Mouse (Mus musculus) stomach, embryonic 15.5 days (tissue): ENCODE results near the gene Shld2. TPM values are rescaled to one million over a fixed set of nuclear protein-coding genes. Genes with fewer than 3 reads are reported as not detected.
A peak's percentile ranks its signal among the peaks of the same experiment; 100 is the strongest.

Experiments used
- ATAC-seq: fragments of 200-750 bp; cut with Nextera tagmentation; 2 replicates; pipeline ENCODE4 v1.8.0; 2017; ENCODE audit warnings: low read depth, moderate number of reproducible peaks, moderate TSS enrichment; ENCODE audit not compliant: insufficient read depth, low FRiP score
- H3K27ac ChIP-seq: fragments of 300-500 bp; sonication (generic); 2 replicates; pipeline ENCODE4 v1.5.1; 2015; ENCODE audit warnings: mild to moderate bottlenecking, inconsistent platforms
- H3K27me3 ChIP-seq: fragments of 300-500 bp; sonication (generic); replicated peaks from 2 replicates; pipeline ENCODE4 v1.6.1; 2015; ENCODE audit warnings: inconsistent platforms
- H3K36me3 ChIP-seq: fragments of 300-500 bp; sonication (generic); 2 replicates; pipeline ENCODE4 v1.6.1; 2015; ENCODE audit warnings: inconsistent platforms
- H3K4me1 ChIP-seq: fragments of 300-500 bp; sonication (generic); 2 replicates; pipeline ENCODE4 v1.6.1; 2015; ENCODE audit warnings: inconsistent platforms
- H3K4me2 ChIP-seq: fragments of 300-500 bp; sonication (generic); 2 replicates; pipeline ENCODE4 v1.6.1; 2015; ENCODE audit warnings: mild to moderate bottlenecking, inconsistent platforms
- H3K4me3 ChIP-seq: fragments of 300-500 bp; sonication (generic); replicated peaks from 2 replicates; pipeline ENCODE4 v1.5.1; 2015; ENCODE audit warnings: inconsistent platforms
- H3K9ac ChIP-seq: fragments of 300-500 bp; sonication (generic); 2 replicates; pipeline ENCODE4 v1.6.1; 2015; ENCODE audit warnings: inconsistent platforms
- H3K9me3 ChIP-seq: fragments of 300-500 bp; sonication (generic); 2 replicates; pipeline ENCODE4 v1.6.1; 2016; ENCODE audit warnings: inconsistent platforms
- WGBS: fragments of 180-500 bp; shearing (Covaris S2); methylation state at CpG from one replicate; pipeline ENCODE4 v1.1.7; 2015; 5-methylcytosine and 5-hydroxymethylcytosine counted together
- polyA plus RNA-seq: library from polyadenylated mRNA; unstranded; fragments of >200 nt; fragmentation: Nextera tagmentation; extraction: Ambion mirVana; gene quantifications from 2 replicates; pipeline ENCODE4 v1.2.1, GENCODE M21; 2015

Gene Shld2
- polyA plus RNA-seq, 1 experiment from 2014 or later, result 7.7 TPM

DNA sequence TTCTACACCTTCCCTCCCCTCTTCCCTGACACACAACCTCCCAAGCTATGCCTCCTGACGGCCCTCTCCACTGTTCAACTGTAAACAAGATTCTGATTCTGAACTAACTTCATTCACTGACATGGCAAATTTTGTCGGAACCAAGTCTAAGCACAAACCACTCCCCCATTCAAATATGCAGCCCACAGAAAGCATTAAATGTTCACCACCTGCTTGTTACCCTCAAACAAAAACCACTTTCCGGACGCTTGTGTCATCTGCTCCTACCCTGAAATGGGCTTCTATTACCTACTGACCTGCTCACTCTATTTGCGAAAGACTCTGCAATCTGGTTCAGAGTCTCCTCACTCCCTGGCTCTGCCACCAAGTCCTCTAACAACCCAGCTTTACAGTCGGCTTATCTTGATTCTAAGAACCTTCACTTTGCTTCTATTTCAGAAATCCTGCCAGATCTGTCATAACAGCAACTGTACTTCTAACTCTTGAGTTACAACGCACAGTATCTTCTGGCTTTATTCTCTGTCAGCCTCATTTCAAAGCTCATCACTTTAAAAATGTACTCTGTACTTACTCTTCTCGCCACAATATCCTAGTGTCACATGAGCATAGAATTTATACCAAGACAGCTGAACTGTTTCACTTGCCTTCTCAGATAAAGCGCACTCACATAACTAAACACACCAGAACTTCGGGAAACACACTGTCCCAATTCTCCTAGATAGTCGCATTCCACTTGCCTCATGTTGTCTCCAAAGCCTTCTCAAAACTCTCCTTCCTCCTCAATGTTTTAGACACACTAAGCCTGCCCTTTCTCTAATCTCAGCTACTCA lies 11.2 kb downstream of the Shld2 start:
- H3K9me3 ChIP-seq, result no peaks in the 10 kb centered on the region
- no peaks in the 10 kb centered on the region for H3K36me3 ChIP-seq
- WGBS, result 44% methylated on average over 11 of the region's 11 CpGs
- no peak overlapping the region for H3K9ac ChIP-seq
- H3K27ac ChIP-seq, result no peak overlapping the region
- H3K4me1 ChIP-seq, result 0 out of 2 replicates have a peak, but pooled peaks cover 3% of the 10 kb centered on the region
- H3K4me2 ChIP-seq, result no peak overlapping the region
- H3K4me3 ChIP-seq, result no peak overlapping the region
- no peak for ATAC-seq
- no peaks in the 10 kb centered on the region for H3K27me3 ChIP-seq

DNA sequence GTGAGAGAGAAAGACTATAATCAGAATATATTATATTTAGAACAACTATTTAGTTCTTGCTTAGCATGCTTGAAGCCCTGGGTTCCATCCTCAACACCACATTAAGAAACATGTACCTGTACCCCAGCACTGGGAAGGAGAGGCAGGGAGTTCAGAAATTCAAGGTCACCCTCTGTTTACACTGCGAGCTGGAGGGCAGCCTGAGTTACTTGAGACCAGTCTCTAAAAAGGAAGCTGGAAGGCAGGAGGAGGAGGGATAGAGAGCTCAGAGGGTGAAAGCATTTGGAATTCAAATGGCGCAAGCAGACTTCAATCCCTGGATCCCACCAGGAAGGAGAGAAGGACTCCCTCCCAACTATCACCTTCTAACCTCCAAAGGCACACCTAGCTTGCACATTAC lies 12.7 kb downstream of the Shld2 start:
- Histone ChIP-seq H3K4me2 (no peak overlapping the region), H3K4me1 (0 out of 2 replicates have a peak, but pooled peaks cover 3% of the 10 kb centered on the region), H3K36me3 (no peaks in the 10 kb centered on the region), H3K27me3 (no peaks in the 10 kb centered on the region), H3K4me3 (no peak overlapping the region), H3K27ac (no peak overlapping the region), H3K9me3 (no peaks in the 10 kb centered on the region), H3K9ac (no peak overlapping the region)
- no peak for ATAC-seq
- 51% methylated on average over 2 of the region's 2 CpGs for WGBS

DNA sequence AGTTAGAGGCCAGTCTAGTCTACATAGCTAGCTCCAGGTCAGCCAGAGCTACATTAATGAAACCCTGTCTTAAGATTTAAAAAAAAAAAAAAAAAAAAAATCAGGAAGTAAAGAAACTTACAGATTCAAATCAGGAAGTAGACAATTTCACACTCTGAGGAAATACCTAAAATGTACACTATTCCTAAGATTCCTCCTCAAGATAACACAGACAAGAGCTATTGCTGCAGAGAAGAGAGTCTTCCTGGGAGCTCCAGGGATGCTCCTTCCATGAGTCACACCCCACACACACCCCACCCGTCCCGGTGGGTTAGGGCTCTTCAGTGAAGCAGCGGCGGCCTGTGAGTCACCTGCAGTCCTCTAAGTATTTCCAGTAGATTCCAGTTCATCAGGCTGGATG lies 13.3 kb downstream of the Shld2 start:
- H3K9ac ChIP-seq, result no peak overlapping the region
- no peak overlapping the region for H3K4me3 ChIP-seq
- 42% methylated on average over 4 of the region's 4 CpGs for WGBS
- no peak overlapping the region for H3K27ac ChIP-seq
- H3K9me3 ChIP-seq, result no peaks in the 10 kb centered on the region
- no peak overlapping the region for H3K4me2 ChIP-seq
- ATAC-seq, result no peak
- no peaks in the 10 kb centered on the region for H3K27me3 ChIP-seq
- H3K36me3 ChIP-seq, result no peaks in the 10 kb centered on the region
- H3K4me1 ChIP-seq, result 0 out of 2 replicates have a peak, but pooled peaks cover 3% of the 10 kb centered on the region

DNA sequence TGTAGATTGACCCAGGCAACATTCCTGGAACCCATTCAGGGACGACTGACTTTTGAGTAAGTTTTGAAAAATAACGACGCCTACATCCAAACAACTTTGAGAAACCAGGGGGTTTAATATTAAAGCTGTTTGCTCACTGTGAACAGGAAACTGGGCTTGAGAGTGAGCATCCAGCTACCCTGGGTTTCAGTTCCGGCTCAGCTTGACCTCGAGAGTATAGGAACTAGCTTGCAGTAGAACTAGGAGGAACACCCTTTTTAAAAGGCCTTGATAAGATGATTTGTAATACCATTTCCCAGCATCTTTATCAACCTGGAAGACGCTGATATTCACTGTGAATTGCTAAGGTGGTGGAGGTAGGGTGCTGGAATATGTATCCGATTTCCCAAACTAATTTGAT lies 13.9 kb downstream of the Shld2 start:
- Histone ChIP-seq H3K4me3 (no peak overlapping the region), H3K27me3 (no peaks in the 10 kb centered on the region), H3K9me3 (no peaks in the 10 kb centered on the region), H3K4me1 (0 out of 2 replicates have a peak, but pooled peaks cover 3% of the 10 kb centered on the region), H3K36me3 (no peaks in the 10 kb centered on the region), H3K27ac (no peak overlapping the region), H3K9ac (no peak overlapping the region), H3K4me2 (no peak overlapping the region)
- WGBS, result 77% methylated on average over 7 of the region's 7 CpGs
- ATAC-seq, result no peak

DNA sequence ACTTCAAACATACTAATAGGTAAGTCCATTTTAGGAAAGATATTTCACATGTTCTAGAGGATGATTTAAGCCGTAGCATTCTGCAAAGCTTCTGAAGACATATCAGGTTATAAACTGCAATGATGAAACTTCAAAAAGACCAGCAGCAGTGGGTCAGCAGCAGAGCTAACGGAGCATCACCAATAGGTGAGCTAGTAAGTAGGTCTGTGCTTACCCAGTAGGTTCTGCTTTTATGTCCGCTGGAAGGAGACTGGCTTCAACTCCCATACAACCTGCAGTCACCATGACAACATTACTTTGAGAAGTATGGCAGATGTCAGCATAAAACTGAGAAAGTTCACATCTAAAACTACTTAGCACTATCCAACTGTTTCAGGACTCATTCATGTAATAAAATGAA lies 16.7 kb downstream of the Shld2 start:
- 85% methylated on average over 3 of the region's 3 CpGs for WGBS
- no peaks in the 10 kb centered on the region for H3K27me3 ChIP-seq
- no peak overlapping the region for H3K4me3 ChIP-seq
- H3K9ac ChIP-seq, result no peak overlapping the region
- H3K4me2 ChIP-seq, result no peak overlapping the region
- H3K27ac ChIP-seq, result no peak overlapping the region
- H3K9me3 ChIP-seq, result no peaks in the 10 kb centered on the region
- H3K4me1 ChIP-seq, result no peaks in the 10 kb centered on the region
- H3K36me3 ChIP-seq, result no peaks in the 10 kb centered on the region
- no peak for ATAC-seq

DNA sequence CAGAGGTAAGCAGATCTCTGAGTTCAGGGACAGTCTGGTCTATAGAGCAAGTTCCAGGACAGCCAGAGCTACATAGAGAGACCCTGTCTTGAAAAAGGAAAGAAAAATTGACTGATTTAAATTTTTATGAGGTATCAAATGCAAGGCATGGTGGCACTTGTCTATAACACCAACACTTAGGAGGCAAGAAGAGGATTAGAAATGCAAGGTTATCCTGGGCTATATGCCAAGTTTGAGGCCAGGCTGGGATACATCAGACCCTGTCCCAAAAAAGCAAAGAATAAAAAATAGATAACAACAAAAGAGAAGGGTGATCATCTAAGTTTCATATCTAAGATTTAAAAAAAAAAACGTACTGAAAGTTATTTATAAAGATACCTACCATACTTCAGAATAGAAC lies 20.1 kb downstream of the Shld2 start:
- H3K36me3 ChIP-seq, result no peaks in the 10 kb centered on the region
- no peaks in the 10 kb centered on the region for H3K9me3 ChIP-seq
- WGBS, result 43% methylated on average over 1 of the region's 1 CpGs
- no peak overlapping the region for H3K9ac ChIP-seq
- no peak overlapping the region for H3K27ac ChIP-seq
- no peak overlapping the region for H3K4me2 ChIP-seq
- H3K27me3 ChIP-seq, result no peaks in the 10 kb centered on the region
- no peak overlapping the region for H3K4me3 ChIP-seq
- no peaks in the 10 kb centered on the region for H3K4me1 ChIP-seq
- no peak for ATAC-seq

DNA sequence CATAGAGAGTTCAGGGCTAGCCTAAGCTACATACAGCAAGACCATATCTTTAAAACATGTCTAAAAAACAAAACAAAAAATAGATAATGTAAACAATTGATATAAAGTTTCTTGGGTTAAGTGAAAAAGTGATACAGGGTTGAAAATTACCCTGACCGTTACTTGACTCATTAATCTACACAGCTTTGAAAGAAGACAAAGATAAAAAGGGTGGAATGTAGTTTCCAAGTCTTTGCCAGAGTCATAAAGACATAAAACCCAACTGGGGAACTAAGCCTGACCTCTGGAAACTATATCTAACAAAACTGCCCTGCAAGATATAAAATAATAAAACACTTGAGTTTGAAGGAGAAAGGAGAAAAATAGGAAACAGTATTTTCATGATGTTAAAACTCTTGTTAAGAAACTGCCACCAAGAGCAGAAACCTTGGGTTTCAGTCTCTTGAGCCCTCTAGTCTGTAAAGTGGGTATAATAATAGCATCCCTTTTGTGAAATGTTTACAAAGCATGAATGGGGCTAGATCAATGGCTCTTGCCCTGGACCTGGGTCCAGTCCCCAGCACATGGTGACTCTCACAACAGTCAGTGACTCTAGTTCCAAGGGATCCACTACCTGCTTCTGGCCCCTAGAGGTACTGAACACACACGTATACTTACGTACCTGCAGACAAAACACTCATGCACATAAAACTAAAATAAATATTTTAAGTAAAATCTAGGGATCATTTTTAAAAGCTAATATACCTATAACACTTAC lies 20.9 kb downstream of the Shld2 start:
- Histone ChIP-seq H3K9ac (no peak overlapping the region), H3K9me3 (no peaks in the 10 kb centered on the region), H3K4me3 (no peak overlapping the region), H3K36me3 (no peaks in the 10 kb centered on the region), H3K27ac (no peak overlapping the region), H3K4me2 (no peak overlapping the region), H3K4me1 (no peaks in the 10 kb centered on the region), H3K27me3 (no peaks in the 10 kb centered on the region)
- ATAC-seq, result no peak
- whole genome bisulfite sequencing, result 83% methylated on average over 3 of the region's 3 CpGs

DNA sequence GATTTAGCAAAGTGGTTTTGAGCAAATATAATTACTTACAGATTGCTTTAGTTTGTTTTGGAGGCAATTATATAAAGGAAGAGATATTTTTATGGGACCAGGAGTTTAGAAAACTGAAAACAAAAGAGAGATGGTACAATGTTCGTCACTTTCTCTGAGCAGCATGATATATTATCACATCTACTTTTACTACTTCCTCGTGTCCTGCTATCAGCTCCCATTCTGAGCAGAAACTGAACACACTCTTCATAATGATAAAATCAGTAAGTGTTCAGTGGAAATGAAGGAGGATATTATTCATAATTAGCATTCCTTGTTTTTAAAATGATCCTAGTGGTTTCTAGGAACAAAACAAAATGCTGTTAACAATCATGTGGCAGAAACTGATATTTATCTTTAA lies 21.9 kb downstream of the Shld2 start:
- ATAC-seq, result no peak
- H3K4me1 ChIP-seq, result no peaks in the 10 kb centered on the region
- H3K9ac ChIP-seq, result no peak overlapping the region
- WGBS, result 62% methylated on average over 2 of the region's 2 CpGs
- no peak overlapping the region for H3K4me3 ChIP-seq
- no peaks in the 10 kb centered on the region for H3K27me3 ChIP-seq
- no peaks in the 10 kb centered on the region for H3K9me3 ChIP-seq
- H3K4me2 ChIP-seq, result no peak overlapping the region
- H3K27ac ChIP-seq, result no peak overlapping the region
- H3K36me3 ChIP-seq, result no peaks in the 10 kb centered on the region

DNA sequence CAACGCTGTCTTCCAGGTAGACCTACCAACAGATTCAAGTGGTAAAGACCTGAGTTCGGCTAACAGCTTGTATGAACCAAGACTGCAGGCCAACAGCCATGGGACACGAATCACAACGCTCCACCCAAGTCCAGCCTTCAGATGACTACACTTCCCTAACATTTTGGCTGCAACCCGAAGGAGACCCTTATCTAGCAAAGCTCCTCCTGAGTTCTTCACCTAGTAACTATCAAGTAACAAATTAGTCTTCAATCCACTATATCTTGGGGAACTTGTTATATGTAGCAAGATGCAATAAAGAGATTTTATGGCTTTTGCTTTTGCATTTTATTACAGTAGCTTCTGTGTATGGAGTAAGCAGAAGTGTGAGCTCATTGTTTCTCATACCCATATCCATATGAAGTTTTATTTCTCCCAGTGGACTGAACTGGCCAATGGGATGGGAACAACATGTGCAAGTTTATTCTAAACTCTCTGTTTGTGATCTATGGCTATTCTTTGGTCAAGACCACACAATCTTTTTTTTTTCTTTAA lies 28.5 kb downstream of the Shld2 start:
- WGBS, result 86% methylated on average over 5 of the region's 5 CpGs
- no peak for ATAC-seq
- no peak overlapping the region for H3K4me2 ChIP-seq

DNA sequence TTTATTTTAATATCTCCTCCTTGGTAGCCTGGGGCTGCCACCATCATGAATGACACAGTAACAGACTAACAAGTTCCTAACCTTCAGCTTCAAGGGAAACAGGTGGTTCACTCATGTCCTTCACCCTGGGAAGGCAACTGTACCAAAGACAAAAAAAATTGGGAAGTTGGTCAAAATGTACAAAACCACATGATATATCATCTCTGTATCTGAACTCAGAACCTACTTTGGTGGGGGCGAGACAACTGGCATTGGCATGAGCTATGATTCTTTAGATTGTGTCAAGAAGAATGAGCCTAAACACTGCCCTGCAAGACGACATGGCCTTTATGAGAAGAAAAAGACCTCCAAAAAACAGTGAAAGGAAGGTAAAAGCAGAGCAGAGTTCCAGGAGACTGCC lies 29.5 kb downstream of the Shld2 start:
- H3K9me3 ChIP-seq, result no peaks in the 10 kb centered on the region
- H3K4me2 ChIP-seq, result no peak overlapping the region
- H3K27me3 ChIP-seq, result no peaks in the 10 kb centered on the region
- no peak for ATAC-seq
- no peak overlapping the region for H3K27ac ChIP-seq
- WGBS, result 76% methylated on average over 2 of the region's 2 CpGs
- no peaks in the 10 kb centered on the region for H3K36me3 ChIP-seq
- H3K9ac ChIP-seq, result no peak overlapping the region
- H3K4me3 ChIP-seq, result no peak overlapping the region
- no peaks in the 10 kb centered on the region for H3K4me1 ChIP-seq

More for the DNA sequence above, 28.5 kb downstream of the Shld2 start:
- Histone ChIP-seq H3K27ac (no peak overlapping the region), H3K4me1 (no peaks in the 10 kb centered on the region), H3K27me3 (no peaks in the 10 kb centered on the region), H3K36me3 (no peaks in the 10 kb centered on the region), H3K9me3 (no peaks in the 10 kb centered on the region), H3K9ac (no peak overlapping the region), H3K4me3 (no peak overlapping the region)

DNA sequence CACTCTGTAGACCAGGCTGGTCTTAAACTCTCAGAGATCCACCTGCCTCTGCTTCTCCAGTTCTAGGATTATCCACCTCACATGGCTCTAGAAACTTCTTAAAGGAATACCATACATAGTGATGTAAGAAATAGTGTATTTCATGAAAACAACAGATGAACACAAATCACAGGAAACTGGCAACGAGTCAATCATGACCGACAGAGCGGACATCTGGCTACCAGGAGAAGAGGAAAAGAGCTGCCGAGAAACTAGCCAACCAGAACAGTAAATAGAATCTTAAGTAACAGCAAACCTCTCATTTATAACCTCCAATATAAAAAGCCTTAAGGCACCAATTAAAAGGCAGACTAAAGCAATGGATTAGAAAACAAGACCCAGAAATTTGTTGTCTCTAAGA lies 30.6 kb downstream of the Shld2 start:
- Histone ChIP-seq H3K9me3 (no peaks in the 10 kb centered on the region), H3K4me3 (no peak overlapping the region), H3K36me3 (no peaks in the 10 kb centered on the region), H3K4me1 (no peaks in the 10 kb centered on the region), H3K27me3 (no peaks in the 10 kb centered on the region), H3K27ac (no peak overlapping the region), H3K4me2 (no peak overlapping the region), H3K9ac (no peak overlapping the region)
- WGBS, result 83% methylated on average over 4 of the region's 4 CpGs
- ATAC-seq, result no peak

DNA sequence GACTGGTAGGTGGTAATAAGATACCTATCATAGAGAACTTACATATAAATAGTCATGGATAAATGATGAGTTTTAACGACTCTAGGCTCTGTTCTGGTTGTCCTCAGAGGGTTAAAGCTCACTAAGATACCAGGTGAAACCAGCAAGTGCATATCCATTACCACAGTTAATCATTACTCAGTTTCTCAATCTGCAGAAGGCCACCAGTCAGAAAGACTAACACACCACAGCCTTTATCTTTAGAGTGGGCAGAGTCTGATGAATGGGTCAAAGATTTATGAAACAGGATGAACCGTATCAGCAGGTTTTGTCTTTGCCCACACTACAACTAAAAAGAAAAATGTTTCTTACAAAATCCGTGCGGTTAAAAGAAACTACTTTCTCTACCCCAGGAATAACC lies 35.1 kb downstream of the Shld2 start:
- H3K36me3 ChIP-seq, result no peaks in the 10 kb centered on the region
- no peaks in the 10 kb centered on the region for H3K27me3 ChIP-seq
- no peaks in the 10 kb centered on the region for H3K9me3 ChIP-seq
- ATAC-seq, result peak; percentile 68; the same call in 1 of the 2 replicates
- 55% methylated on average over 4 of the region's 4 CpGs for WGBS
- H3K4me2 ChIP-seq, result no peak overlapping the region
- H3K9ac ChIP-seq, result no peak overlapping the region
- H3K4me1 ChIP-seq, result no peaks in the 10 kb centered on the region
- H3K4me3 ChIP-seq, result no peak overlapping the region
- H3K27ac ChIP-seq, result no peak overlapping the region
